Mouse (Mus musculus) embryonic facial prominence, embryonic 12.5 days (tissue): ENCODE results near the gene Rap1gap2. TPM values are rescaled to one million over a fixed set of nuclear protein-coding genes. Genes with fewer than 3 reads are reported as not detected.

Experiments
- ATAC-seq: fragments of 200-750 bp; cut with Nextera tagmentation; 2 replicates; pipeline ENCODE4 v1.8.0; 2017; ENCODE audit not compliant: insufficient number of reproducible peaks, insufficient read depth, low FRiP score, low TSS enrichment
- H3K27ac ChIP-seq: fragments of 300-500 bp; sonication (generic); 2 replicates; pipeline ENCODE4 v1.5.1; 2016; ENCODE audit warnings: mild to moderate bottlenecking
- H3K27me3 ChIP-seq: fragments of 300-500 bp; sonication (generic); 2 replicates; pipeline ENCODE4 v1.6.1; 2016; ENCODE audit warnings: mild to moderate bottlenecking, moderate library complexity
- H3K36me3 ChIP-seq: fragments of 300-500 bp; sonication (generic); 2 replicates; pipeline ENCODE4 v1.6.1; 2016; ENCODE audit warnings: mild to moderate bottlenecking
- H3K4me1 ChIP-seq: fragments of 300-500 bp; sonication (generic); 2 replicates; pipeline ENCODE4 v1.6.1; 2016
- H3K4me2 ChIP-seq: fragments of 300-500 bp; sonication (generic); replicated peaks from 2 replicates; pipeline ENCODE4 v1.6.1; 2016; ENCODE audit warnings: mild to moderate bottlenecking, moderate library complexity
- H3K4me3 ChIP-seq: fragments of 300-500 bp; sonication (generic); 2 replicates; pipeline ENCODE4 v1.5.1; 2016; ENCODE audit warnings: mild to moderate bottlenecking
- H3K9ac ChIP-seq: fragments of 300-500 bp; sonication (generic); 2 replicates; pipeline ENCODE4 v1.6.1; 2016; ENCODE audit warnings: mild to moderate bottlenecking, moderate library complexity
- H3K9me3 ChIP-seq: fragments of 300-500 bp; sonication (generic); 2 replicates; pipeline ENCODE4 v1.6.1; 2016; ENCODE audit warnings: mild to moderate bottlenecking, moderate library complexity
- WGBS: fragments of 180-500 bp; shearing (Covaris S2); methylation state at CpG from one replicate; pipeline ENCODE4 v1.1.7; 2016; 5-methylcytosine and 5-hydroxymethylcytosine counted together
- polyA plus RNA-seq: library from polyadenylated mRNA; unstranded; fragments of >200 nt; fragmentation: Nextera tagmentation; extraction: Ambion mirVana; gene quantifications from 2 replicates; pipeline ENCODE4 v1.2.1, GENCODE M21; 2016

The Rap1gap2 gene
- polyA plus RNA-seq, 1 experiment from 2014 or later: 3.6 TPM

DNA sequence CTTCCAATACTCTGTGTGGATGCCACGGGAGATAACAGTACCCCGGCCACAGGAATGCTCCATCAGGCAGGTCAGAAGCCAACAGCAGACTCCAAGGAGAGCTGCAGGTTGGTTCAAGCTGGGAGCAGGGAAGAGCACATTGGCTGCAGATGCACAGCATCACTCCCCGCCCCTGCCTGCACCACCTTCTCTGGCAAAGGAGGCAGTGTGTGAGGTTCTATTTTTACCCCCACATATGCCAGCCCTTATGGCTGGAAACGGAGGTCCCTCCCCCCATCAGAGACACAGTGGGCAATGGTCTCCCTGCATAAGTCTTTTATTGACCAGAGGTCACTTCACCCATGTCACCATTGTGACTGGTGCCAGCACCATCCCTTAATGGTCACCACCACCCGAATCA, 42.3 kb downstream of the Rap1gap2 start:
- H3K27me3 ChIP-seq: no peaks in the 10 kb centered on the region
- H3K9me3 ChIP-seq: no peaks in the 10 kb centered on the region
- no peak for ATAC-seq
- H3K9ac ChIP-seq: no peak overlapping the region
- H3K4me3 ChIP-seq: no peak overlapping the region
- 0 out of 2 replicates have a peak, but pooled peaks cover 1% of the 10 kb centered on the region for H3K4me1 ChIP-seq
- no peak overlapping the region for H3K4me2 ChIP-seq
- WGBS: 85% methylated on average over 5 of the region's 5 CpGs
- no peak overlapping the region for H3K27ac ChIP-seq
- no peaks in the 10 kb centered on the region for H3K36me3 ChIP-seq

DNA sequence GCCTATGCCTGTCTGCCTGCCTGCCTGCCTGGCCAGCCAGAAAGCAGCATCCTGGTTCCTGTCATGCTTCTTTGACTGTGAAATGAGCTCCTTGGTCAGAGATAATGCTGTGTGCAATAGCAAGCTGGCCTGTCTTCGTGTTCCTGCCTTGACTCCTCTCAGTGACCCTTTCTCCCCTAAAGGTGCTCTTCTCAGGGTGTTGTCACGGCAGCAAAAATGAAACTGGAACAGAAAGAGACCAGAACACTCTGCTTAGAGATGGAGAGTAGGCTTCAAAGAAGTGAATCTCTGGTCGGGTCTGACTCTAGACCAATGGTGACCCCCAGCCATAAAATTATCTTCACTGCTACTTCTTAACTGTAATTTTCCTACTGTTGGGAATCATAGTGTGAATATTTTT, 42.7 kb downstream of the Rap1gap2 start:
- H3K4me2 ChIP-seq: no peak overlapping the region
- H3K27me3 ChIP-seq: no peaks in the 10 kb centered on the region
- H3K36me3 ChIP-seq: no peaks in the 10 kb centered on the region
- H3K4me3 ChIP-seq: no peak overlapping the region
- no peaks in the 10 kb centered on the region for H3K4me1 ChIP-seq
- H3K9ac ChIP-seq: no peak overlapping the region
- WGBS: 77% methylated on average over 3 of the region's 3 CpGs
- H3K27ac ChIP-seq: no peak overlapping the region
- no peaks in the 10 kb centered on the region for H3K9me3 ChIP-seq
- no peak for ATAC-seq

DNA sequence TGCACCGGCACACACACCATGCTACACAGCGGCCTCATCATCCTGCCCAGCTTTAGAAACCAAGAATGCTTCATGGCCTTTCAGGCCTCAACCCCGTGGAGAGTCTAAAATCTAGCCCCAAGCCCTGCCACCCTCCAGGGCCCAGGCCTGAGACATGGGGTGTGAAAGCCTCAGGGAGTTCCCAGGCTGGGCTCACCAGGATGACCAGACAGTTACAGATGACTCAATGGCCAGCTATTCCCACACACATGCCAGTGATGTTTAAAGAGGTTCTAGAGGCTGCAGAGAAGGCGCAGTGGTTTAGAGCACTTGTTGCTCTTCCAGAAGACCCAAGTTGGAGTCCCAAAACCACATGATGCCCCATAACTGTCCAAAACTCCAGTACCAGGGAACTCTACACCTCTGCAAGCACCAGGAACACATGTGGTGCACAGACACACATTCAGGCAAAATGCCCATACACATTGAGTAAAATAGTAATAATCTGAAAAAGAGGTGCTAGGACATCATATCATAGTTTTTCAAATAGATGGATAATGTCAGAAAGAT, 44.3 kb downstream of the Rap1gap2 start:
- Histone ChIP-seq H3K9ac (no peak overlapping the region), H3K27ac (no peak overlapping the region), H3K4me1 (no peaks in the 10 kb centered on the region), H3K9me3 (no peaks in the 10 kb centered on the region), H3K4me2 (no peak overlapping the region), H3K36me3 (no peaks in the 10 kb centered on the region), H3K4me3 (no peak overlapping the region), H3K27me3 (no peaks in the 10 kb centered on the region)
- WGBS: 81% methylated on average over 4 of the region's 4 CpGs
- no peak for ATAC-seq

DNA sequence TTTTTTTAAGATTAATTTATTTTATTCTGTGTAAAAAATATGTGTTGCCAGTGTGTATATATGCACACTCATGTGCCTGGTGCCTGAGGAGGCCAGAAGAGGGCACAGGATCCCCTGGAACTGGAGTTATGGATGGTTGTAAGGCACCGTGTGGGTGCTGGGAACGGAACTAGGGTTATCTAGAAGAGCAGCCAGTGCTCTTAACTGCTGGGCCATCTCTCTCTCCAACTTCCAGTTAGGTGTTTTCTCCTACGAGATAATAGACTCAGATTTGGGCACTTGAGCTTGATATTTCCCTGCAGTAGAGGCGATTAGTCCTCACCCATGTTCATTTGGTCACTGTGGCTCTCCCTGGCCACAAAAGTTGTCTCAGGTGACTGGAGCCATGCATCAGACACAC, 49.3 kb downstream of the Rap1gap2 start:
- Histone ChIP-seq H3K4me3 (no peak overlapping the region), H3K9me3 (no peaks in the 10 kb centered on the region), H3K9ac (no peak overlapping the region), H3K4me1 (no peaks in the 10 kb centered on the region), H3K4me2 (no peak overlapping the region), H3K36me3 (no peaks in the 10 kb centered on the region), H3K27ac (no peak overlapping the region), H3K27me3 (no peaks in the 10 kb centered on the region)
- ATAC-seq: no peak
- 86% methylated on average over 4 of the region's 4 CpGs for WGBS

DNA sequence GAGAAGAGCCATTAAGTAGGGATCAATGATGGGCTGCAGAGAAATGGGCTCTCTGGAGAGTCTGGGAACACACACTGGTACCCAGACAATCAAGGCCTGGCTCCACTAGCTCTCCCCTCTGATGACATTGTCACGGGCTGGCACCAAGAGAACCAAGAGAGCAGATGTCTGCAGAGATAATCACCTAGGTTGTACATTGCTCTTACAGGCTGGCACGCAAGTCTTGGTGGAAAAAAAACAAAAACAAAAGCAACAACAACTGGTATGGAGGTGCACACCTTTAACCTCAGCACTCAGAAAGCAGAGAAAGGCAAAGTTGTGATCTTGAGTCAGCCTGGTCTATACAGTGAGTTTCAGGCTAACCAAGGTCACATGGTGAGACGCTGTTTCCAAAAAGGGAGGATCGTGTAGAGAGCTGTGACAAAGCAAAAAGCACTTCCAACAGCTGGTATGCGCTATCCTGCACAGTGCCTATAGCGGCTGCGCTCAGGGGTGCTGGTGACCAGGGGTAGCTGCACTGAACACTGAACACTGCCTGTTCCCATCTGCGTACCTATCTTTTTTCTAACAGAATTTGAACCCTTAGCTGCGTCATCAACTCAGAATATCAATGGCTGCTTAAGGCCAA, 50.0 kb downstream of the Rap1gap2 start:
- Histone ChIP-seq H3K36me3 (no peaks in the 10 kb centered on the region), H3K4me3 (no peak overlapping the region), H3K4me1 (peaks cover 6% of the 10 kb centered on the region), H3K9me3 (no peaks in the 10 kb centered on the region), H3K27ac (no peak overlapping the region), H3K9ac (no peak overlapping the region), H3K4me2 (no peak overlapping the region), H3K27me3 (no peaks in the 10 kb centered on the region)
- no peak for ATAC-seq
- 84% methylated on average over 9 of the region's 9 CpGs for WGBS

DNA sequence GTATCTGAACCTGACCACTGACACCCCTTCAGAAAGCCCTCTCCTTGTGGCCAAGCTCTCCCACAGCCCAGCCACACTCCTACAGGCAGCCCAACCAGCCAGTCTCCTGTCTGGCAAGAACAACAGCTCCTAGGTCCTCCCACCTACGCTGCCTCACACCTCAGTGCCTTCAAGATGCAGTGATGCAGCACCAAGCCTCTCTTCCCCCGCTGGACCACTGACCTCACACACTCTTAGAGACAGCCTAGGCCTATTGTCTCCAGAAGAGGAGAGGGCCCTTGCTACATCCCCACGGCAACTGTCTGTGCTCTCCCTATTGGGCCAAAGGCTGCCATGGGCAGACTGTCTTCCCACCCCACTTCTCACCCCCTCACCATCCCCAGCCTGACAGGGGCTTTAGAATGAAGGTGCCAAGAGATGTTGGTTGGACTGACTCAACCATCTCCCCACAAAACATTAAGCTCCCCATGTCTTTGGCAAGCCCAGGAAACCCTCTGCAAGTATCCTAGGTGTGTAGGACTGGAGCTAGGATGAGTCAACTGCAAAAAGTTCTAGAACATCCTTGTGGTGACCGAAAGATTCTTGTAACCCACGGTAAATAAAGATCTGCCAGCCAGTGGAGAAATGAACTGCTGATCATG, 50.8 kb downstream of the Rap1gap2 start:
- Histone ChIP-seq H3K27me3 (no peaks in the 10 kb centered on the region), H3K9me3 (no peaks in the 10 kb centered on the region), H3K4me2 (no peak overlapping the region), H3K27ac (no peak overlapping the region), H3K4me3 (no peak overlapping the region), H3K9ac (no peak overlapping the region), H3K36me3 (no peaks in the 10 kb centered on the region), H3K4me1 (peaks cover 7% of the 10 kb centered on the region)
- 70% methylated on average over 5 of the region's 5 CpGs for WGBS
- ATAC-seq: no peak

DNA sequence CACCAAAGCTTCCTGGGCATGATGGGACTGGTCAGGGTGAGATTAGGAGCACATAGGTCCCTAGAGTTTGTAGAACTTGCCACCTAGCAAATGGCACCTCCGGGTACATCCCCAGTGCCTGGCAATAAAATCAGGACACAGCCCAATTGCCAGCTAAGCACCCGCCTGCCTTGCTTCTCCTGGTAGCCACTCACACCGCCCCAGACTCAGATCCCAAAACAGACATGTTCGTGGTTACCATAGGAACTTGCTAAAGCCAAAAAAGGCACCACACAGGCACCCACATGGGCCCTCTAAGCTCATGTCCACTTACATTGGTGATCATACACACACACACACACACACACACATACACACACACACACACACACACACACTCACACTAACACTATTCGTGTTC, 51.8 kb downstream of the Rap1gap2 start:
- Histone ChIP-seq H3K9me3 (no peaks in the 10 kb centered on the region), H3K9ac (no peak overlapping the region), H3K4me3 (no peak overlapping the region), H3K4me2 (no peak overlapping the region), H3K27ac (no peak overlapping the region), H3K36me3 (no peaks in the 10 kb centered on the region), H3K4me1 (peaks cover 12% of the 10 kb centered on the region), H3K27me3 (no peaks in the 10 kb centered on the region)
- WGBS: 88% methylated on average over 5 of the region's 5 CpGs
- ATAC-seq: no peak

DNA sequence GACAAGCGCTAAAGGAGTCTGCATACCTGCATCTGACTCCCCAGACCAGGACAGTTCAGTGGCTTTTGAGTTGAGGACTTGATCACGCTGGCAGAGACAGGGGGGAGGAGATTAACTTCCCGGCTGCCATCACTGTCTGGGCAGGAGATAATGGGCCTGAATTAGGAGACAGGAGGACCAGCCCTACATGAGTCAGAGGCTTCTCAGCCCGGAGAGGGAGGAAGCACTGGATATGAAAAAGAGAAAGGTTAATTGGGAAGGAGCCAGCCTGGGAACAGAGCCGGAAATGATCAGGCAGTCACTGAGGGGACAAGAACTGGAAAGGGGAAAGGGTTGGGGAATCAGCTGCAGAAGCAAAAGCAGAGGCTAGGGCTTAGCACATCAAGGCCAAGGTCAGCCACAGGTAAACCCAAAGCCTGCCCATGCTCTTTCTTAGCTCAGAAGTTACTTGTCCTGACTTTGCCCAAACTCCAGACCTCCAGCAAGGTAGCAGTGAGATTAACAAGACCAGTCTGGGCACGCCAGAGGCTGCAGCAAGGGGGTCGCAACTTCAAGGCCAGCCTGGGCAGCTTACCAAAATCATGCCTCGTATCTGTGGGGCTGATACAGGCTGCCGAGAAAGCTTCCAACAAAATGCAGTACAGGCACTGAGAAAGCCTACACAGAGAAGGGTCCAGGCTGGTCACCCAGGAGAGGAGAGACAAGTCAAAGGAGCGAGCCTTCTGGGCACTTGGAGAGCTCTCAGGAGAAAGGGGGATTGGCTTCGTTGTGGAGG, 53.1 kb downstream of the Rap1gap2 start:
- Histone ChIP-seq H3K9ac (no peak overlapping the region), H3K27me3 (no peaks in the 10 kb centered on the region)

DNA sequence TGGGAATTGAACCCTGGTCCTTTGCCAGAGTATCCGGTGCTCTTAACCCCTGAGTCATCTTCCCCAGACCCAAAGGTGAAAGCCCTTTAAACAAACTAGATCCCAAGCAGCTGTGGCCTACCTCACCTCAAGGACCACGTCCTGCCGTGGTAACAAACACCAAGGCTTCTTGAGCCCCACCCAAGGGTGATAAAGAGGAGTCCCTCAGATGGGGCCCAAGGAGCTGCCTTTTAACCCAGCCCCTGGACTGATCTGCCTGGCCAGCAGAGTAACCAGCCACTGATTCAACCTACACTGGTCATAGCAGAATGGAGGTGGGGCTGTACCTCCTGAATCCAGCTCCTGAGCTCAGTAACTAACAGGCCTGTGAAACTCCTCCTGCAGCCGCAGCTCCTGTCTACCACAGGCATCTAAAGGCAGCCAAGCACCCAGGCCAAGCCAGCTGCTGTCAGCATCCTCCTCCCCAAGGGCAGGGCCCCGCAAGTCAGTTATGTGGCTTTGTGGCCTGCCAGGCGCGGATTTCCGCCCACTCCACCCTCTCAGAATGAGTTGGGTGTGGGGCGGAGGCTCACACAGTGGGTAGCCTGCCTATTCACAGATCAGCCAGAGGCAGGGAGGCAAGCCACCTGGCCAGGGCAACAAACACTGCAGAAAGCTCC, 54.9 kb downstream of the Rap1gap2 start:
- 53% methylated on average over 9 of the region's 9 CpGs for WGBS
- peak overlapping the region; percentile 19; the same call in 1 of the 2 replicates for H3K9ac ChIP-seq

More for the DNA sequence above, 53.1 kb downstream of the Rap1gap2 start:
- H3K4me1 ChIP-seq: peaks cover 12% of the 10 kb centered on the region
- no peak overlapping the region for H3K4me2 ChIP-seq
- no peaks in the 10 kb centered on the region for H3K9me3 ChIP-seq
- no peaks in the 10 kb centered on the region for H3K36me3 ChIP-seq
- H3K4me3 ChIP-seq: no peak overlapping the region
- no peak for ATAC-seq
- 58% methylated on average over 11 of the region's 11 CpGs for WGBS
- no peak overlapping the region for H3K27ac ChIP-seq

DNA sequence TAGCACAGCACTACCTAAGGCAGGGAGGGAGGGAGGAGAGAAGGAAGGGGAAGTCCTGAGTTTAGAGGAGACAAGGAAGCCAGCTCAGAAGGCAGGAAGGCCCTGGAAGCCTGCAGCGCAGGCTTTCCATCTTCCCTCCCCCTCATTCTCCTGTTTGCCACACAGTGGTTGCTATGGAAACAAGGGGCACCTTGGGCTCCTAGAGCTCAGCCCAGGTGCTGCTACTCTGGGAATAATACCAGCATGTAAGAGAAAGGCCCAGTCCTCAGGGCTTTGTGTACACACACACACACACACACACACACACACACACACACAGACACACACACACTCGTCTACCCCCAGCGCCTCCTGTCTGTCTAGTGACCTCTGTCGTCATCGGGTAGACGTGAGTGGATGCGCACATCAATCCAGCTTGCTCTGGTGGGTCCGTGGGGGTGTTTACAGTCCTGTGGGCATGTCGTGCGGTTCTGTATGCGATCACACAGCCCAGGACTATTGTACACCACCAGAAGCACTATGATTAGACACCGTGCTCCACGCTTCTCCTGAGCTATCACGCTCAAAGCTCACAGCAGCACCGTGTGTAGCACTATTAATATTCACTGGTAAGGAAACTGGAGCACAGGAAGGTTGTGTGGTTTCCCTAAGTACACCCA, 55.9 kb downstream of the Rap1gap2 start:
- Histone ChIP-seq H3K27me3 (no peaks in the 10 kb centered on the region), H3K4me2 (no peak overlapping the region), H3K4me1 (peaks cover 12% of the 10 kb centered on the region), H3K4me3 (no peak overlapping the region), H3K27ac (no peak overlapping the region), H3K9me3 (no peaks in the 10 kb centered on the region), H3K9ac (no peak overlapping the region), H3K36me3 (no peaks in the 10 kb centered on the region)
- 61% methylated on average over 15 of the region's 15 CpGs for WGBS
- ATAC-seq: no peak

More for the DNA sequence above, 54.9 kb downstream of the Rap1gap2 start:
- Histone ChIP-seq H3K4me1 (peaks cover 12% of the 10 kb centered on the region), H3K36me3 (no peaks in the 10 kb centered on the region), H3K4me3 (no peak overlapping the region), H3K27ac (peak overlapping the region; percentile 54), H3K9me3 (no peaks in the 10 kb centered on the region), H3K4me2 (no peak overlapping the region), H3K27me3 (no peaks in the 10 kb centered on the region)
- peak; percentile 38; the same call in 1 of the 2 replicates for ATAC-seq

DNA sequence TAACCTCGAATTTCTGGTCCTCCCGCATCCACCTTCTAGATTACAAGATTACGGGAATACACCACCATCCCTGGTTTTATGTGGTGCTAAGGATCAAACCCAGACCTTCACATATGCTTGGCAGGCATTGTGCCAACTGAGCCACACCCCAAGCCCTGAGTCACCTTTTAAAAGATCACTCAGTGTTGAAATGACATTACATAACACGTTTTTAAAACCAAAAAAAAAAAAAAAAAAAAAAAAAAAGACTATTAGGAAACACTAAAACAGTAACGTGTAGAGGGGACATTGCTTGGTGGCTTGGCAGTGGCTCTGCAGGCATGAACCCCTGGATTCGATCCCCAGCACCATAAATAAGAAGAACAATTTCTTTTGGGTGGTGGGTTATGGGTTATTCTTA, 59.1 kb downstream of the Rap1gap2 start:
- no peak overlapping the region for H3K27ac ChIP-seq
- H3K4me1 ChIP-seq: peaks cover 20% of the 10 kb centered on the region
- H3K36me3 ChIP-seq: no peaks in the 10 kb centered on the region
- H3K9me3 ChIP-seq: no peaks in the 10 kb centered on the region
- H3K4me2 ChIP-seq: no peak overlapping the region
- no peak overlapping the region for H3K4me3 ChIP-seq
- H3K9ac ChIP-seq: no peak overlapping the region
- no peaks in the 10 kb centered on the region for H3K27me3 ChIP-seq
- 73% methylated on average over 6 of the region's 6 CpGs for WGBS
- ATAC-seq: no peak
